Mouse (Mus musculus) B cell, adult 2 months (primary cell): ENCODE data around the gene Sp2.
A peak's percentile ranks its signal among the peaks of the same experiment; 100 is the strongest.

Source experiments
- DNase-seq, 2 experiments: peaks; one replicate each; pipeline ENCODE4 v3.0.0; 2022

Sp2 gene

GRCm38 (mm10) chr11:96937549-96938425, 45.0 kb downstream of the Sp2 start:
- DNase-seq, result peak; percentile 36 to 37

GRCm38 (mm10) chr11:96935872-96936650, 46.7 kb downstream of the Sp2 start:
- DNase-seq, result no peak

- DNase-seq, result peak; percentile 31 to 32
Measured at GRCm38 (mm10) chr11:96934921-96935356, 47.8 kb downstream of the Sp2 start.

GRCm38 (mm10) chr11:96933562-96934276, 49.0 kb downstream of the Sp2 start:
- DNase-seq, result no peak

GRCm38 (mm10) chr11:96931327-96932062, 51.3 kb downstream of the Sp2 start:
- no peak for DNase-seq

GRCm38 (mm10) chr11:96929766-96930331, 52.9 kb downstream of the Sp2 start:
- no peak for DNase-seq

- no peak for DNase-seq
Measured at GRCm38 (mm10) chr11:96929096-96929765, 53.5 kb downstream of the Sp2 start.

GRCm38 (mm10) chr11:96928691-96929090, 54.1 kb downstream of the Sp2 start:
- no peak for DNase-seq

GRCm38 (mm10) chr11:96928088-96928487, 54.7 kb downstream of the Sp2 start, which contains the start of gene Prr15l:
Prr15l (plus strand) TSS chr11:96928104.
- no peak for DNase-seq

GRCm38 (mm10) chr11:96926587-96926986, 56.2 kb downstream of the Sp2 start:
- no peak for DNase-seq

GRCm38 (mm10) chr11:96925469-96926148, 57.1 kb downstream of the Sp2 start:
- no peak for DNase-seq

GRCm38 (mm10) chr11:96924861-96925260, 57.9 kb downstream of the Sp2 start:
- DNase-seq, result no peak

- DNase-seq, result no peak
Measured at GRCm38 (mm10) chr11:96919003-96919402, 63.8 kb downstream of the Sp2 start.

- DNase-seq, result no peak
Measured at GRCm38 (mm10) chr11:96917415-96917814, 65.3 kb downstream of the Sp2 start.

- no peak for DNase-seq
Measured at GRCm38 (mm10) chr11:96916885-96917396, 65.8 kb downstream of the Sp2 start.

GRCm38 (mm10) chr11:96916044-96916884, 66.5 kb downstream of the Sp2 start, which contains the start of gene Cdk5rap3:
Cdk5rap3 (minus strand) TSS chr11:96916496.
- DNase-seq, result peak; percentile 100

GRCm38 (mm10) chr11:96912682-96913081, 70.1 kb downstream of the Sp2 start:
- DNase-seq, result peak in 1 of 2 experiments; percentile 8

- DNase-seq, result peak; percentile 69 to 73
Measured at GRCm38 (mm10) chr11:96910003-96910402, 72.8 kb downstream of the Sp2 start.

- DNase-seq, result no peak
Measured at GRCm38 (mm10) chr11:96908594-96908993, 74.2 kb downstream of the Sp2 start.
